Mouse (Mus musculus): ENCODE data around the gene 4931428F04Rik. TPM values are rescaled to one million over a fixed set of nuclear protein-coding genes. Genes with fewer than 3 reads are reported as not detected.

The 4931428F04Rik gene
- 0.14 and 1.1 TPM in 2 replicates for total RNA-seq (2015)
- total RNA-seq (2017): 0.18 and 0.94 TPM in 2 replicates

- peak; percentile 30 for ATAC-seq (ENCODE audit: poor library complexity, severe bottlenecking)
Measured at GRCm38 (mm10) chr8:105289805-105290460, at the start of gene 4931428F04Rik. TSS of gene 4931428F04Rik (minus strand) at chr8:105289864.

DNA sequence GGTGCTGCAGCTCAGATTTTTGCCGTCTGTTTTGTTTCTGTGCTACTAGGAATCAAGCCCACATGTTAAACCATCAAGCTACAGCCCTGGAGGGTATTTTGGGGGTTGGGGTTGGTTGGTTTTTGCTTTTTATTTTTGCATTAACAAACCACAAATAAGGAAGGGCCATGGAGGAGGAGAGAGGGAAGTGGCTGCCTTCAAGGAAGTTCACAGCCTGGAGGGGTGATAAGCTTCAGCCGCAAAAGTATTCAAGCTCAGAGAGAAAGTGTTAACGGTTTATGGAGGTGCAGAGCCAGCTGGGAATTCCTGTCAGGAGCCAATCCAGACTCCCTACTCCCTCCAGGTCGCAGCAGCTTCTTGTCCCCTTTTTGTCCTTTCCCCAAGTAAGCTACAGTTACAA lies 49.3 kb upstream of the 4931428F04Rik start:
- peak; percentile 60 for ATAC-seq (ENCODE audit: poor library complexity, severe bottlenecking)

DNA sequence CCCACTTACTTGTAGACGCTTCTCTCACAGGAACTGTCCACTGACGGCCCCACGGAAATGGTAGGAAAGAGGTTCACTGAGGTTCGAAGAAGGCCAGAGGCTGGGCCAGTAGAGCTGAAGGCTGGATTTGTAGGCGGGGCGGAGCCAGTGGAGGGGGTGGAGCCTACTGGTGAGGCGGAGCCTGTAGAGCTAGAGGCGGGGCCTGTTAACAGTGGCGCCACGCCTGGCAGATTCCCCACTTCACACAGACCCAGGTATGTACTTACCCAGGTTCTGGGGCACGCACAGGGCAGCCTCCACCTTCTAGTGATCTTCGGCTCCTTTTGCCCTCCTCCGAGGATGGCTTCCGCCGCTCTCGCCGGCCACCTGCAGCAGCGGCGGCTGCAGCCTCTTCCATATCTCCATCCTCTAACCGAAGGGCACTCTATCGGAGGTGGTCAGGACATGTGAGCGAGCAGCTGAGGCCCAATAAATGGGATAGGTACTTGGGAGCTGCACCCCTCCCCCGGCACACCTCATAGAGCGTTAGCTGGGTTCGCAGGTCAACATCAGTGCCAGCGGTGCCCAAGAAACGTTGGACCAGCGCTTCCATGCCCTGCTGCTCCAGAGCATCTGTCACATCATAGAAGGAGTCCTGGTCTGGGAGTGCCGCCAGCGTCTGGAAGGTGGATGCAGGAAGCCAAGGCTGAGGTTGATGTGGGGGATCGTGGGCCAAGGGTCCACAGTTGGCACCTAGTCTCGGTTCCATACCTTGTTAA lies 46.9 kb upstream of the 4931428F04Rik start:
- no peak for ATAC-seq (ENCODE audit: poor library complexity, severe bottlenecking)

DNA sequence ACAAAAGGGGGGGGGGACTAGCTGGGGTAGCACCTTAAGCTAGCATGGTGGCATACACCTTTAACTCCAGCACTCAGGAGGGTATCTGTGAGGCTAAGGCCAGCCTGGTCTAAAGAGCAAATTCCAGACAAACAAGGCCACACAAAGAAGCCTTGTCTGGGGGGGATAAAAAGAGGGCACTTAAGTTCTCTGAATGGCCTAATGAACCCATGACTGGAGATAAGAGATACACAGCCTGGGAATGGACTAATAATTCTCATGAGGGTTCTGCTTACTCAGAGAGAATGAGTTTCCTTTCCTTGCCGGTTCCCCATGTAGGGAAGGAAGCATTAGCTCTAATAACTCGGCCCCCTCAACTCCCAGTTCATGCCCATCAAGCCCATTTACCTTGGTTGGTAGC lies 42.9 kb upstream of the 4931428F04Rik start:
- no peak for ATAC-seq (ENCODE audit: poor library complexity, severe bottlenecking)

DNA sequence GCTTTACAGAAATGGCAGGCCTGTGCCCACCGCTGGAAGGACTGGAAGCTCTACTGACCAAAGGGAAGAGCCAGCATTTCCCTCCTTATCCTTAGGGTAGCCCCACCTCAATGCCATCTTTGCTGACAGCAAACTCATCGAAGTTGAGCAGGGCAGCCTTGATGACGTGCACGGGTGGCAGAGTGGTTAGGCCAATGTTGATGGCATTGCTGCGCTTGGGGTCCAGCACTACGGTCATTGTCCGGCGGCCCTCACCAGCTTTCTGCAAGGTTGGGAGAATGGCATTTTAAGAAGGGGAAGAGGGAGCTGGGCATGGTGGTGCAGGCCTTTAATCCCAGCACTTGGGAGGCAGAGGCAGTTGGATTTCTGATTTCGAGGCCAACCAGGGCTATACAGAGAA lies 42.3 kb upstream of the 4931428F04Rik start:
- ATAC-seq (ENCODE audit: poor library complexity, severe bottlenecking): no peak

DNA sequence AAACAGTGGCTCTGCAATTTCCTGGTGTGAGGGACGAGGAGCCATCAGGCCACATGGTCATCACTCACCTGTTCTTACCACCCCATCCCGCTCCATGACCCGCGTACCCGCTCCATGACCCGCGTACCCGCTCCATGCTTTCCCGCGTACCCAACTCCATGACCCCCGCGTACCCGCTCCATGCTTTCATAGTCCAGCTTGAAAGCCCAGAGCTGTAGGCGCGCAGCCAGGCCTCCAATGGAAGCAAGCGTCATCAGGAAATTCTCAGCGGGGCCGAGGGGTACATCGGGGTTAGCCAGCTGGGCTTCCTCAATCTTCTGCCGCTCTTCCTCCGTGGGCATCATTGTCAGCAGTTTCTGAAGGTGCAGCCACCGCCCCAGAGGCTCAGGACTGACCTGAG lies 41.8 kb upstream of the 4931428F04Rik start:
- no peak for ATAC-seq (ENCODE audit: poor library complexity, severe bottlenecking)

GRCm38 (mm10) chr8:105330325-105330724 lies 40.7 kb upstream of the 4931428F04Rik start:
- no peak for ATAC-seq (ENCODE audit: poor library complexity, severe bottlenecking)

- no peak for ATAC-seq (ENCODE audit: poor library complexity, severe bottlenecking)
Measured at GRCm38 (mm10) chr8:105326968-105327367, 37.3 kb upstream of the 4931428F04Rik start.

- peak; percentile 96 for ATAC-seq (ENCODE audit: poor library complexity, severe bottlenecking)
Measured at GRCm38 (mm10) chr8:105326141-105326672, 36.5 kb upstream of the 4931428F04Rik start, which contains the start of the genes Lrrc29 and Tmem208. TSS of gene Lrrc29 (minus strand) at chr8:105326278. TSS of gene Tmem208 (plus strand) at chr8:105326354.

DNA sequence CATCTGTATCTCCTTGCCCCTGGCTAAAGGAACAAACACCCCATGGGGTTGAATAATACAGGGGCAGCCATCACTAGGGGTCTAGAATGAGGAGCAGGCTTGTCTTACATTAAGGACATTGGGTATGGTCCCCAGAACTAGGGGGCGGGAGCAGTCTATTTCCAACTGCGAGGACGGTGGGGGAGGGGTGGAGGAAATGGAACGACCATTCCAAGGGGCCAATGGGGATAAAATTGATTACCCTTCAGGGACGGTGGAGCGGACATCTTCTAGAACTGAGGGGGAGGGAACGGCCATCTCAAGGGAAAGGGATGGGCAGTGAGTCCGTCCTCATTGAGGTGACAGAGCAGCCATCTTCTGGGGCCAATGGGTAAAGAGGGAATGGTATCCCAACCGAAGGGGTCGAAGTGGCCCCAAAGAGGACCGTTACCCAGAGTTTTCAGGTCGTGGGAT lies 36.0 kb upstream of the 4931428F04Rik start:
- ATAC-seq (ENCODE audit: poor library complexity, severe bottlenecking): no peak

GRCm38 (mm10) chr8:105323183-105323582 lies 33.5 kb upstream of the 4931428F04Rik start:
- ATAC-seq (ENCODE audit: poor library complexity, severe bottlenecking): no peak

- no peak for ATAC-seq (ENCODE audit: poor library complexity, severe bottlenecking)
Measured at GRCm38 (mm10) chr8:105318662-105319190, 29.1 kb upstream of the 4931428F04Rik start.

DNA sequence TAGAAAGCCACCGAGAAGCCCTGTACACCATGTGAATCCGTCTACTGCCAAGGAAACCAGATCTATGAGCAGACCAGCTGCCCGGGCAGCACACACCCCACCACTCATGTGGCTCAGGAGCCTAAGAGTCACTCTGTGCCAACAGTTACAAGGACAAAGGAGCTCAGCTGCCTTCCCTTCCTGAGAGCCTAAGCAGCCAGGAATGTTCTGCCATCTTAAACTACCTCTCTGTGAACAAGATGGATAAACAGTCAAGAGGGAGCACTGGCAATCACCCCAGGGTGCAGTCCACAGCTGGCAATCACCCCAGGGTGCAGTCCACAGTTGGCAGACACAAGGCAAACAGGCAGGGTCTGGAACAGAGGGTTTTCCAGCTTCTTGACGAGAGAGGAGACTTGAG lies 28.3 kb upstream of the 4931428F04Rik start:
- ATAC-seq (ENCODE audit: poor library complexity, severe bottlenecking): no peak

GRCm38 (mm10) chr8:105315073-105315769 lies 25.6 kb upstream of the 4931428F04Rik start:
- no peak for ATAC-seq (ENCODE audit: poor library complexity, severe bottlenecking)

- no peak for ATAC-seq (ENCODE audit: poor library complexity, severe bottlenecking)
Measured at GRCm38 (mm10) chr8:105313622-105314402, 24.1 kb upstream of the 4931428F04Rik start.

GRCm38 (mm10) chr8:105312891-105313481 lies 23.3 kb upstream of the 4931428F04Rik start:
- no peak for ATAC-seq (ENCODE audit: poor library complexity, severe bottlenecking)

DNA sequence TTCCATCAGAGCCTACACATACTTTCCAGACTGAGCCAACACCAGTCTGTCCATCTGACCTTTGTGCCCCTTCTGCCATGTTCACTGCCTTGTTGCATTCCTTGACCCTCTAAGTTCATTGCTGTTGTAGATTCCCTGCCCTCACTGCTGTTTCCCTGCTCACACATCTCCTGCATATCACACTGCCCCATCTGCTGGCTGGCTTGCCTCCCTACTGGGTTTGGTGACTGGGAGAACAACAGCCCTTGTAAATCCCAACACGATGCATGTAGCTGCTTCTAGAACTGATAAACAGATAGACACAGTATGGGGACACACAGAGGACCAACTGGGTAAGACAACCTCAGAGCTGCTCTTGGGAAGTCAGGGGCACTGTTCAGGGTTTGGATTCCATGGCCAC lies 22.1 kb upstream of the 4931428F04Rik start:
- ATAC-seq (ENCODE audit: poor library complexity, severe bottlenecking): no peak

GRCm38 (mm10) chr8:105310118-105310517 lies 20.5 kb upstream of the 4931428F04Rik start:
- no peak for ATAC-seq (ENCODE audit: poor library complexity, severe bottlenecking)

DNA sequence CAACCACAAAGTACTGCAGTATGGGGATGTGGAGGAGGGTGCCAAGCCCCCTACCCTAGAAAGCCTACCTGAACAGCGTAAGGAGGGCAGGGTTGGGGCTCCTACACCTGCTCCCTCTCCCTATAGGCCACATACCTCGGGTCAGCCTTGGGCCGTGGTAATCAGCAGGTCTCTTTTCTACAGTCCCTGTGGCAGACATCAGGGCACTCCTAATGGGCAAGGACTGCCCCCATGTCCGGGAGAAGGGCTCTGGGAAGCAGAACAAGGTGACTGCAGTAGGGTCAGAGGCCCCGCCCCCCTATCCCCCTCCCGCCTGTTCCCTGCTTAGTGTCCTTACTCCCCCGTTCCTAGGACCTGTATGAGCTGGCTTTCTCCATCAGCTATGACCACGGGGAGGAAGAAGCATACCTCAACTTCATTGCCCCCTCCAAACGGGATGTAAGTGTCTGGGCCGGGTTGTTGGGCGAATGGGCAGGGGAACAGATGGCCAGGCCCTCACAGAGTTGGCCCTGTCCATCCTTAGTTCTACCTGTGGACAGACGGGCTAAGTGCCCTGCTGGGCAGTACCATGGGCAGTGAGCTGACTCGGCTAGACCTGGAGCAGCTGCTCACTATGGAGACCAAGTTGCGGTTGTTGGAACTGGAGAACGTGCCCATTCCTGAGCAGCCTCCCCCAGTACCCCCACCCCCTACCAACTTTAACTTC lies 19.6 kb upstream of the 4931428F04Rik start:
- ATAC-seq (ENCODE audit: poor library complexity, severe bottlenecking): no peak
